Mouse (Mus musculus) forebrain, embryonic 13.5 days (tissue): ENCODE results near the gene Nufip2. TPM values are rescaled to one million over a fixed set of nuclear protein-coding genes. Genes with fewer than 3 reads are reported as not detected.

Experiments used
- ATAC-seq: fragments of 200-750 bp; cut with Nextera tagmentation; 2 replicates; pipeline ENCODE4 v1.8.0; 2017
- H3K27ac ChIP-seq: fragments of 300-500 bp; sonication (generic); 2 replicates; pipeline ENCODE4 v1.5.1; 2015; ENCODE audit warnings: inconsistent platforms, mild to moderate bottlenecking, moderate library complexity
- H3K27me3 ChIP-seq: fragments of 300-500 bp; sonication (generic); 2 replicates; pipeline ENCODE4 v1.6.1; 2015; ENCODE audit warnings: mild to moderate bottlenecking, inconsistent platforms
- H3K36me3 ChIP-seq: fragments of 300-500 bp; sonication (generic); 2 replicates; pipeline ENCODE4 v1.6.1; 2015; ENCODE audit warnings: mild to moderate bottlenecking, inconsistent platforms; ENCODE audit not compliant: poor library complexity, severe bottlenecking
- H3K4me1 ChIP-seq: fragments of 300-500 bp; sonication (generic); 2 replicates; pipeline ENCODE4 v1.6.1; 2015; ENCODE audit warnings: inconsistent platforms
- H3K4me2 ChIP-seq: fragments of 300-500 bp; sonication (generic); 2 replicates; pipeline ENCODE4 v1.6.1; 2015; ENCODE audit warnings: inconsistent platforms, mild to moderate bottlenecking, moderate library complexity
- H3K4me3 ChIP-seq: fragments of 300-500 bp; sonication (generic); 2 replicates; pipeline ENCODE4 v1.5.1; 2015; ENCODE audit warnings: mild to moderate bottlenecking, inconsistent platforms
- H3K9ac ChIP-seq: fragments of 300-500 bp; sonication (generic); 2 replicates; pipeline ENCODE4 v1.6.1; 2015; ENCODE audit warnings: mild to moderate bottlenecking, inconsistent platforms
- H3K9me3 ChIP-seq: fragments of 300-500 bp; sonication (generic); replicated peaks from 2 replicates; pipeline ENCODE4 v1.6.1; 2016; ENCODE audit warnings: inconsistent platforms
- WGBS: fragments of 180-500 bp; shearing (Covaris S2); methylation state at CpG from one replicate; pipeline ENCODE4 v1.1.7; 2015; 5-methylcytosine and 5-hydroxymethylcytosine counted together
- polyA plus RNA-seq: library from polyadenylated mRNA; unstranded; fragments of >200 nt; fragmentation: Nextera tagmentation; extraction: Ambion mirVana; gene quantifications from 2 replicates; pipeline ENCODE4 v1.2.1, GENCODE M21; 2015

The Nufip2 gene
- polyA plus RNA-seq, 1 experiment from 2014 or later, result 4.3 TPM

- ATAC-seq, result no peak
Measured at GRCm38 (mm10) chr11:77673428-77673991, 12.4 kb upstream of the Nufip2 start.

GRCm38 (mm10) chr11:77680018-77680417, 5.9 kb upstream of the Nufip2 start:
- ATAC-seq, result no peak
- H3K4me3 ChIP-seq, result no peak overlapping the region
- 5% methylated on average over 2 of the region's 2 CpGs for WGBS
- no peak overlapping the region for H3K9ac ChIP-seq
- H3K4me2 ChIP-seq, result no peak overlapping the region
- H3K27me3 ChIP-seq, result no peaks in the 10 kb centered on the region
- peaks cover 4% of the 10 kb centered on the region; the same call in 1 of the 2 replicates for H3K4me1 ChIP-seq
- H3K36me3 ChIP-seq, result no peaks in the 10 kb centered on the region
- H3K27ac ChIP-seq, result no peak overlapping the region
- H3K9me3 ChIP-seq, result no peaks in the 10 kb centered on the region

More at GRCm38 (mm10) chr11:77673428-77673991, 12.4 kb upstream of the Nufip2 start:
- WGBS, result 69% methylated on average over 4 of the region's 4 CpGs
- no peak overlapping the region for H3K9ac ChIP-seq
- H3K4me1 ChIP-seq, result no peaks in the 10 kb centered on the region
- H3K4me3 ChIP-seq, result no peak overlapping the region
- no peak overlapping the region for H3K27ac ChIP-seq
- no peaks in the 10 kb centered on the region for H3K36me3 ChIP-seq
- H3K27me3 ChIP-seq, result no peaks in the 10 kb centered on the region
- no peak overlapping the region for H3K4me2 ChIP-seq
- 0 out of 2 replicates have a peak, but pooled peaks cover 7% of the 10 kb centered on the region for H3K9me3 ChIP-seq

GRCm38 (mm10) chr11:77684896-77685295, 1.1 kb upstream of the Nufip2 start:
- Histone ChIP-seq H3K4me2 (peak overlapping the region; percentile 28; the same call in 1 of the 2 replicates), H3K4me1 (peaks cover 17% of the 10 kb centered on the region), H3K36me3 (0 out of 2 replicates have a peak, but pooled peaks cover under 1% of the 10 kb centered on the region), H3K4me3 (no peak overlapping the region; the same call in 1 of the 2 replicates), H3K9ac (no peak overlapping the region), H3K9me3 (no peaks in the 10 kb centered on the region), H3K27ac (no peak overlapping the region), H3K27me3 (no peaks in the 10 kb centered on the region)
- no peak for ATAC-seq
- WGBS, result 60% methylated on average over 2 of the region's 2 CpGs

GRCm38 (mm10) chr11:77686346-77686840, 438 bp downstream of the Nufip2 start:
- ATAC-seq, result peak; percentile 63
- Histone ChIP-seq H3K9ac (peak overlapping the region; percentile 98), H3K4me1 (peaks cover 17% of the 10 kb centered on the region), H3K27ac (peak overlapping the region; percentile 98), H3K27me3 (no peaks in the 10 kb centered on the region), H3K9me3 (no peaks in the 10 kb centered on the region), H3K36me3 (peaks cover 4% of the 10 kb centered on the region), H3K4me3 (peak overlapping the region; percentile 98), H3K4me2 (peak overlapping the region; percentile 75)
- WGBS, result 2% methylated on average over 18 of the region's 30 CpGs

- H3K27me3 ChIP-seq, result no peaks in the 10 kb centered on the region
- peaks cover 10% of the 10 kb centered on the region for H3K36me3 ChIP-seq
- H3K4me2 ChIP-seq, result peak overlapping the region; percentile 75
- peak overlapping the region; percentile 98 for H3K27ac ChIP-seq
- H3K4me3 ChIP-seq, result peak overlapping the region; percentile 98
- H3K9me3 ChIP-seq, result no peaks in the 10 kb centered on the region
- WGBS, result 0% methylated on average over 47 of the region's 76 CpGs
- 0 out of 2 replicates have a peak, but pooled peaks have one; percentile 5 for ATAC-seq
- peak overlapping the region; percentile 98 for H3K9ac ChIP-seq
- H3K4me1 ChIP-seq, result peaks cover 17% of the 10 kb centered on the region
Measured at GRCm38 (mm10) chr11:77686841-77687540, 1.0 kb downstream of the Nufip2 start.

GRCm38 (mm10) chr11:77687541-77688131, 1.7 kb downstream of the Nufip2 start:
- Histone ChIP-seq H3K4me2 (peak overlapping the region; percentile 75), H3K27me3 (no peaks in the 10 kb centered on the region), H3K36me3 (peaks cover 16% of the 10 kb centered on the region), H3K4me1 (peaks cover 19% of the 10 kb centered on the region), H3K9me3 (no peaks in the 10 kb centered on the region), H3K9ac (peak overlapping the region; percentile 98), H3K4me3 (peak overlapping the region; percentile 98), H3K27ac (peak overlapping the region; percentile 98)
- ATAC-seq, result no peak
- 1% methylated on average over 32 of the region's 40 CpGs for WGBS

GRCm38 (mm10) chr11:77693026-77693425, 7.1 kb downstream of the Nufip2 start:
- WGBS, result 92% methylated on average over 3 of the region's 3 CpGs
- Histone ChIP-seq H3K9me3 (no peaks in the 10 kb centered on the region), H3K27me3 (no peaks in the 10 kb centered on the region), H3K9ac (no peak overlapping the region; the same call in 1 of the 2 replicates), H3K27ac (no peak overlapping the region), H3K4me1 (peaks cover 23% of the 10 kb centered on the region), H3K4me2 (no peak overlapping the region), H3K36me3 (peaks cover 57% of the 10 kb centered on the region), H3K4me3 (no peak overlapping the region)
- ATAC-seq, result no peak

- Histone ChIP-seq H3K4me2 (no peak overlapping the region), H3K27me3 (no peaks in the 10 kb centered on the region), H3K27ac (no peak overlapping the region), H3K9me3 (no peaks in the 10 kb centered on the region), H3K9ac (no peak overlapping the region), H3K4me1 (peaks cover 12% of the 10 kb centered on the region), H3K36me3 (peaks cover 69% of the 10 kb centered on the region), H3K4me3 (no peak overlapping the region)
- 70% methylated on average over 2 of the region's 2 CpGs for WGBS
- ATAC-seq, result no peak
Measured at GRCm38 (mm10) chr11:77697232-77697631, 11.3 kb downstream of the Nufip2 start.

GRCm38 (mm10) chr11:77705920-77706319, 20.0 kb downstream of the Nufip2 start:
- Histone ChIP-seq H3K36me3 (peaks cover 47% of the 10 kb centered on the region), H3K9ac (no peak overlapping the region), H3K27ac (no peak overlapping the region), H3K27me3 (no peaks in the 10 kb centered on the region), H3K4me1 (no peaks in the 10 kb centered on the region), H3K9me3 (no peaks in the 10 kb centered on the region), H3K4me2 (no peak overlapping the region), H3K4me3 (no peak overlapping the region)
- 98% methylated on average over 3 of the region's 3 CpGs for WGBS
- no peak for ATAC-seq

- Histone ChIP-seq H3K27ac (no peak overlapping the region), H3K36me3 (peaks cover 42% of the 10 kb centered on the region), H3K27me3 (no peaks in the 10 kb centered on the region), H3K4me2 (no peak overlapping the region), H3K4me1 (no peaks in the 10 kb centered on the region), H3K9me3 (no peaks in the 10 kb centered on the region), H3K9ac (no peak overlapping the region), H3K4me3 (no peak overlapping the region)
- 88% methylated on average over 3 of the region's 3 CpGs for WGBS
- ATAC-seq, result no peak
Measured at GRCm38 (mm10) chr11:77709039-77709438, 23.1 kb downstream of the Nufip2 start.

GRCm38 (mm10) chr11:77713736-77714135, 27.8 kb downstream of the Nufip2 start:
- Histone ChIP-seq H3K9ac (no peak overlapping the region), H3K4me3 (no peak overlapping the region), H3K4me2 (no peak overlapping the region), H3K4me1 (no peaks in the 10 kb centered on the region), H3K27ac (no peak overlapping the region), H3K9me3 (no peaks in the 10 kb centered on the region), H3K27me3 (no peaks in the 10 kb centered on the region), H3K36me3 (peaks cover 12% of the 10 kb centered on the region; the same call in 1 of the 2 replicates)
- ATAC-seq, result no peak
- WGBS, result 96% methylated on average over 3 of the region's 3 CpGs

GRCm38 (mm10) chr11:77719055-77719454, 33.1 kb downstream of the Nufip2 start:
- no peak overlapping the region for H3K4me3 ChIP-seq
- no peak overlapping the region for H3K9ac ChIP-seq
- H3K27me3 ChIP-seq, result no peaks in the 10 kb centered on the region
- H3K9me3 ChIP-seq, result no peaks in the 10 kb centered on the region
- no peak for ATAC-seq
- no peak overlapping the region for H3K4me2 ChIP-seq
- H3K4me1 ChIP-seq, result no peaks in the 10 kb centered on the region
- no peak overlapping the region for H3K27ac ChIP-seq
- H3K36me3 ChIP-seq, result no peaks in the 10 kb centered on the region
- 95% methylated on average over 2 of the region's 2 CpGs for WGBS
